Mouse (Mus musculus) adrenal gland (tissue): Measurements from ENCODE around the gene Hebp1.

ENCODE experiments used
- intact Hi-C: fragments of 180-260 bp; cut with DNase I; formaldehyde crosslinking; loops from one replicate; pipeline ENCODE4 v1.15.1; 2025
- long read RNA-seq, 2 experiments: library from polyadenylated mRNA; unstranded; transcript quantifications; one replicate each; pipeline ENCODE4 v2.0.0; 2020; ENCODE audit warnings: borderline replicate concordance in 1 of 2; ENCODE audit not compliant: insufficient replicate concordance in 1 of 2

Gene Hebp1
- long read RNA-seq, experiment 1, result 0 reads
- long read RNA-seq, experiment 2, partial matches to known transcripts, result 0 of 1 reads
- long read RNA-seq, experiment 2, other reads (novel, unspliced or antisense), result 1 of 1 reads

- intact Hi-C loops, result no loop called here
Observed at GRCm38 (mm10) chr6:135197921-135198532, at the start of gene Hebp1, which contains the start of gene Fam234b. TSS of gene Hebp1 (minus strand) at chr6:135198022. TSS of gene Fam234b (plus strand) at chr6:135197977.

- intact Hi-C loops, result no loop called here
Observed at GRCm38 (mm10) chr6:135245586-135245985, 47.8 kb upstream of the Hebp1 start.

- intact Hi-C loops, result no loop called here
Observed at GRCm38 (mm10) chr6:135240361-135240760, 42.5 kb upstream of the Hebp1 start.

GRCm38 (mm10) chr6:135238211-135238610 lies 40.4 kb upstream of the Hebp1 start:
- intact Hi-C loops, result no loop called here

DNA sequence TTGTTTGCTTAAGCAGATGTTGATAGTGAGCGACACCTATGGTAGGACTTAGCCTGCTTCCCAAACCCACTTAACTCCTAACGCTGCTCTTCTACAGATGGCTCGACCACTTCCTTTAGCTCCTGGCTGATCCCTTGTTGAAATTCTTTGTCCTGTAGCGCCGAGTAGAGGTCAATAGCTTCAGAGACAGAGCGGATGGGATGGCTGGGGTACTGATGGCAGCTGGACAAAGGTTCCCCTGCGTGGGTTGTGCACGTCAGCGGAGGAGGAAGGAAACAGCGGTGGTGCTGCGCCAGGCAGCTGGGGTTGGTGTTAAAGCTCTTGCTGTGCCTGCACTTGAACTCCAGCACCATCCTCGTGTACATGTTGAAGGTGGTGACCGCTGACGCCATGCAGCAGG lies 39.5 kb upstream of the Hebp1 start:
- intact Hi-C loops, result no loop called here

GRCm38 (mm10) chr6:135236576-135236975 lies 38.8 kb upstream of the Hebp1 start:
- intact Hi-C loops, result no loop called here

GRCm38 (mm10) chr6:135235742-135236141 lies 37.9 kb upstream of the Hebp1 start:
- intact Hi-C loops, result no loop called here

- intact Hi-C loops, result no loop called here
Observed at GRCm38 (mm10) chr6:135232443-135233182, 34.8 kb upstream of the Hebp1 start.

GRCm38 (mm10) chr6:135230586-135230985 lies 32.8 kb upstream of the Hebp1 start:
- intact Hi-C loops, result no loop called here

- intact Hi-C loops, result no loop called here
Observed at GRCm38 (mm10) chr6:135228465-135228941, 30.7 kb upstream of the Hebp1 start.

- intact Hi-C loops, result no loop called here
Observed at GRCm38 (mm10) chr6:135223786-135224416, 26.1 kb upstream of the Hebp1 start.

DNA sequence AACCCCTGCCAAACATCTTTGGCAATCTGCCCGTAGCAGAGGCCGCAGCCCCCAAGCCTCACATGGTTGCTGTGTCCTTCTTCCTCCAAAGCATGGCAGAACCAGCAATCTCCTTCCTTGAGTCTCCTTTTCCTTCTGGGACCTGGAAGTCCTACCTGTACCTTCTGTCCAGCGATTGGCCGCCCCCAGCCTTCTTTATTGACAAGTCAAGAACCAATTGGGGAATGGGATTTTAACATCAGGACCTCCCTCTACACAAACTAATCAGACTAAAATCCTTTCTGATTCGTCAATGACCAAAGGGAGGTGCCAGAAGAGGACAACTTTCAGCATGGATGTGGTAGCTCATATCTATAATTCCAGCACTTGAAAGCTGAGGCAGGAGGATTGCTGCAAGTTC lies 22.1 kb upstream of the Hebp1 start:
- intact Hi-C loops, result no loop called here

DNA sequence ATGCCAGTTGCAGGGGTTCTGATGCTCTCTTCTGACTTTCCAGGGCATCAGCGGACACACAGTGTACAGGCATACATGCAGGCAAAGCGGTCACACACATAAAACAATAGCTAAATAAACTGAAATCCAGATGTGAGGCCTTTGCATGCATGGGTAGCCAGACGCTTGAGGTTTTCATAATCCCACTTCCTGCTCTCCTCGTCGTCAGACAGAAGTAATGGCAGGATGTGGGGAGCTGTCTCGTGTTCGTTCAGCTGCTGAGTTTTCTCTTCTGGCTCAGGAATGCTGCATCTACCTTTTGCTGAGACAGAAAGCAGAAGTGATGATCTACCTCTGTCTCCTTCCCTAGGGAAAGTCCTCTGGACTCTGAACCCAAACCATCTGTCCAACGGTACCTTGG lies 20.5 kb upstream of the Hebp1 start:
- intact Hi-C loops, result no loop called here

DNA sequence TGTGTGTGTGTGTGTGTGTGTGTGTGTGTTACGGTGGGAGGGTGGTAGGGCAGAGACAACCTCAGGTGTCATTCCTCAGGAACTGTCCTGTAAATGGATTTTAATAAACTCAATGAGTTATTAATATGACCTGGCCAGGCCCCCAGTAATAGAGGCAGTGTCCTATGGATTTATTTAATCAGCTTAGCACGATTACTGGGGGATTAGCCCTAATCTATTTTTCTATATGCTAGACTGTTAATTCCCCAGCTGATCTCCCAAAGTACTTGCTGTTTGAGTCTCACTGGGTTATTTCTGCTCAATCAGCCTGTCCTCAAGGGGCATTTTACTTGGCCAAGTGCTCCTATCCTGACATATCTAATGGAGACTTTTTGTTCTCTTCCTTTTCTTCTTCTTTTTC lies 14.8 kb upstream of the Hebp1 start:
- intact Hi-C loops, result no loop called here

GRCm38 (mm10) chr6:135211169-135211568 lies 13.3 kb upstream of the Hebp1 start:
- intact Hi-C loops, result no loop called here

- intact Hi-C loops, result no loop called here
Observed at GRCm38 (mm10) chr6:135206909-135207308, 9.1 kb upstream of the Hebp1 start.

GRCm38 (mm10) chr6:135205802-135206201 lies 8.0 kb upstream of the Hebp1 start:
- intact Hi-C loops, result no loop called here

DNA sequence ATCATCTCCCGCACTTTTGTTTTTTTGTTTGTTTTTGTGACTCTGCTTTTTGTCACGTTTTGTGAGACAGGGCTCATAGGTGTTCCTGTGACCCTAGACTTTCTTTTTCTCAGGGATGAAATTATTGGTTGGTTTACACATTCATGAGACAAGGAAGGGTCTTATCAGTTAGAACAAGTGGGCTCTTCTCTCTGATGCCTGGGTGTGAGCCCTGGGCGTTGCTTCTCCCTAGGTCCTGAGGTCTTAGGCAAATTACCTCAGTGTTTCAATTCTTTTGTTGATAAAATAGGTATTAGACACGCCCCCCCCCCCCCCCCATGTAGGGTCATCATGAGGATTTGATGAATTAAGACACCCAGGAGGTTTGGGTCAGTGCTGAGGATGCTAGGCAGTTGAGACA lies 7.0 kb upstream of the Hebp1 start:
- intact Hi-C loops, result no loop called here

DNA sequence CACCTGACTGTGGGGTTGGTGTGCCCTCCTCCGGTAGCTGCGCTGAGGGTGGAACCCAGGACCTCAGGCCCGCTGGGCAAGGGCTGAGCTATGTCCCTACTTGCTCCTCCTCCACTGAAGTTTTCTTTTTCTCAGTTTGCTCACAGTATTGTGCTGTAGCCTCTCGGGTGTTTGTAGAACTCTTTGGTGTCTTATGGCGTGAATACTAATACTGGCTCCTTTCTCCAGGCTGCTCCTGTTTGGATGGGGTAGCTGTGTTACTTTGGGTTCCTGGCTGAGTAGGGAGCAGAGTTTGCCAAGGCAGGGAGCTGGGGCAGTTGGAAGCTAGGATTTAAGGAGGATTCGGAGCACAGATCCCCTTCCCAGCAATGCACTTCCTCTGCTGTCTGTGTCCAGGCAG lies 5.9 kb upstream of the Hebp1 start:
- intact Hi-C loops, result no loop called here

DNA sequence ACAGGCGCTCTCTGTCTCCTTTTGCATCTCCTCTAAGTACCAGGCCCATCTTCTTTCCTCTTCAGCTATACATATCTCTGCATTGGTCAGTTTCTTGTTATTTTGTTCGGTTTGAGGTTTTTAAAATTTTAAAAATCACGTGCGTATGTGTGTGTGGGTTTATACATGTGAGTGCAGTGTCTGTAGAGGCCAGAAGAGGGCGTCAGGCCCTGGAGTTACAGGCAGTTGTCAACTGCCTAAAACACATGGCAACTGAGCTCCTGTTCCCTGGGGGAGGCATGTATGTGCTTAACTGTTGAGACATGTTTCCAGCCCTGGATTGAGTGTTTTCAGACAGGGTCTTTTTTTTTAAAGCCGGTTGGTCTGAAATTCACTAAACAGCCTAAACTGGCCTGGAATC lies 4.8 kb upstream of the Hebp1 start:
- intact Hi-C loops, result no loop called here

DNA sequence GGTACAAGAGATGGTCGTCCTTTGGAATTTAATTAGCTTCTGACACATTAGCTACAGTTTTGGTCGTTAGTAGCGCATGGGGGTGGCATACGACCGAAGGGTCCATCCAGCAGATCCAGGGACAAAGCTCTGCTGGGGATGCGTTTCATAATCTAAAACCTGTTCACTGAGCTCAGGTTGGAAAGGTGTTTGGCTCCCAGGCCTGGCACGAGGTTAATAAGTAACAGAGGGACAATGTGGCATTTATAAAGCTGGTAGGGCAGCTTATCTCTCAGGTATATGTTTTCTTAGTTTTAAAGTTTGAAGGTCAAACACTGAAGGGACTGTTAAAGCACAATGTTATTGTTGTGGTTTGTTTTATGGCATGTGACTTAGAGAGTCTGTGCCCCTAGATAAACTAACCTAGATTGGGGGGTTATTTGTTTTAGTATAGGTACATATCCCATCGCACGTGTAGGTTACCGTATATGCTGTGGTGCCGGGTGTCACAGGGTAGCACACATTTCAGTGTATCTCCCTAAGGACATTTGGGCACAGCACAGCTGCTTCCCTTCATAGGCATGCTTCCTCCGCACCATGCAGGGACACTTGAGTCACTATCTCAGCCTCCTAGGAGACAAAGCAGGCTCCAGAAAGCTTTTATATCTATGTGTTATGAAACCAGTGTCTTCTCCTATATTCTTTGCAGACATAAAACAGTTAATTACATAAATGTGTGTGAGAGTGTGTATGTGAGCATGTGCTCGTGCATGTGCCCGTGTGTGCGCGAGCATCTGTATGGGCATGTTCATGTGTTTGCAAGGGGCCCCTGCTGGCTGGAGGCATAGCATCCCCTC lies 2.5 kb upstream of the Hebp1 start:
- intact Hi-C loops, result no loop called here
